In genomic region chr6:4418941-4419351, GRCm38 (mm10) we compare ENCODE assay signal across 7 mouse cellular contexts.
DNase-seq lines count a peak whose midpoint lies in the region.

No protein-coding gene starts in this region.

- H3K4me3 ChIP-seq in embryonic facial prominence, embryonic 10.5 days, result no peak overlapping the region

- H3K9me3 ChIP-seq in embryonic facial prominence, embryonic 10.5 days, result no peaks in the 10 kb centered on the region

- H3K4me1 ChIP-seq in embryonic facial prominence, embryonic 10.5 days, result peaks cover 27% of the 10 kb centered on the region

- no peaks in the 10 kb centered on the region for H3K27me3 ChIP-seq in embryonic facial prominence, embryonic 10.5 days (replicated peaks; ENCODE audit: low read depth, poor library complexity, severe bottlenecking)

- no peaks in the 10 kb centered on the region for H3K36me3 ChIP-seq in embryonic facial prominence, embryonic 10.5 days (replicated peaks)

- 81% methylated on average over 5 of the region's 5 CpGs for WGBS in embryonic facial prominence, embryonic 10.5 days

- DNase-seq in adipocyte (ENCODE audit: low spot score), result peak; percentile 96
- DNase-seq in embryonic facial prominence, embryonic 10.5 days (ENCODE audit: low spot score), result no peak
- DNase-seq in heart, postnatal 36 days, result peak; percentile 56 to 68
- peak; percentile 38 for DNase-seq in lung, postnatal 25 days (ENCODE audit: low spot score)
- DNase-seq in embryo, embryonic 10 days (ENCODE audit: low spot score), result no peak
- no peak for DNase-seq in spleen, postnatal 4 days (ENCODE audit: low spot score in 2 of 2)
- DNase-seq in T-cell, adult 2 months (ENCODE audit: low spot score), result no peak

- intact Hi-C loops in heart, postnatal 36 days (cut with DNase I), result loop anchor here (2.0 to 10.0 kb wide), 3 partner anchors 38 to 976 kb away; no protein-coding TSS in a partner anchor

- 0 out of 2 replicates have a peak overlapping the region, but pooled peaks have one; percentile 19 for H3K27ac ChIP-seq in embryonic facial prominence, embryonic 10.5 days (replicated peaks)

Comparison
In these comparisons a context has a peak if more than half of its experiments do, and no peak if none do; other contexts are left out.
1. DNase-seq: peak in adipocyte (single experiment), heart, postnatal 36 days (2 of 2) and lung, postnatal 25 days (single experiment); none in embryonic facial prominence, embryonic 10.5 days (single experiment), embryo, embryonic 10 days (single experiment), spleen, postnatal 4 days (0 of 2) and T-cell, adult 2 months (single experiment).